Mouse (Mus musculus) right cerebral cortex, adult 2 months (tissue): ENCODE results near the gene Setd5.

ENCODE experiments used
- DNase-seq, 2 experiments: peaks; one replicate each; pipeline ENCODE4 v3.0.0; 2021 to 2022; ENCODE audit warnings: low spot score in 2 of 2

Setd5 gene

DNA sequence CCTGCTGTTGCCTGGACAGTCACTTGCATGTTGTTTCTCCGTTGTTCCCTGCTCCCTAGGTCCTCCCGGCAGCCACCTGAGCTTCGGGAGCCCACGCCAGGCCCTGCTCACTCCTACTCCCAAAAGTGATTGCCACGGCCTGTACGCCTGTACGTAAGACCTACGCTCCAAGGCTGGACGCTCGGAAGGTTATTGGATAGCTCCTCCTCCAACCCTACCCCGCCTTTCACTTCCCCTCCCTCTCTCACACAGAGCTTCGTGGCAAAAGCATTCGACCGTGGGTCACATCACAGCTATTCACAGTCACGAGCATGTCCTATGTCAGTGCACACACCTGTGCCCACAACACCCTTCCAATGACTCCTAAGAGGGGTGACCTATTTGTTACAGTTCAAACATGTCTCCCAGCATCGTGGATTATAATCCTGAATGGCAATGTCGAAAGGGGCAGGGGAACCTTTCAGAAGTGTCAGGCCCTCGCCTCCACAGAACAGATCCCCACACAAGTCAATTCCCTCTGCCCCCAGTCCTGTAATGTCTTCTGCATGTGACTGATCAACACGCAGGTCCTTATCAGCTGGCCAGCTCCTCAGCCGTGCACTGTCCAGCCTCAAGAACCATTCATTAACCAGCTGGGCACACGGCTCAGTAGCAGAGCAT lies 107.8 kb downstream of the Setd5 start:
- DNase-seq = no peak

DNA sequence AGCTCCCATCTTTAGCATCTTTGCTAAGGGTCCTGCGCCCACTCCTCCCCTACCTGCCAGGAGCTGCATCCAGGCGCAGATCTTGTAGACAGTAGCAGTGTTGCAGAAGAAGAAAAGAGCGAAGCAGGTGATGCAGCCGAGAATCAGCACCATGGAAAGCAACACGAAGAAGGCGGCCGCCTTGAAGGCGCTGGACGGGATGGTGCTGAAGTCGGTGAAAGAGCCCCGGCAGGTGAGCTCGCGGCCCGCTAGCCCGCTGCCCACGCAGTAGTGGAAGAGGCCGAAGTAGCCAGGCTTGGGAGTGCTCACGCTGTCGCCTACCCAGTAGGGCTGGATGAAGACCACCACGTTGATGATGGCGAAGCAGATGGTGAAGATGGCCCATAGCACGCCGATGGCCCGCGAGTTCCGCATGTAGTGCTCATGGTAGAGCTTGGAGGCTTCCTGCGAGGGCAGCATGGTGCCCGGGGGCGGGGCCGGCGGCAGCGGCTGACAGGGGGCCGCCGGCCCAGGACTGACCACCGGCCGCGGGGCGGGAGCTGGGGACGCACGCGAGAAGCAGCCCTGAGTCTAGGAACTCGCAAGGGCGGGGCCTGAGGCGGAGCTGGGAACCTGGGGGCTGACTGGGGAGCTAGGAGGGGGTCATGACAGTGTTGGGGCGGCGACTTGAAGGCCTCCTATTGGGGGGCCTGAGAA lies 116.7 kb downstream of the Setd5 start:
- DNase-seq = no peak

DNA sequence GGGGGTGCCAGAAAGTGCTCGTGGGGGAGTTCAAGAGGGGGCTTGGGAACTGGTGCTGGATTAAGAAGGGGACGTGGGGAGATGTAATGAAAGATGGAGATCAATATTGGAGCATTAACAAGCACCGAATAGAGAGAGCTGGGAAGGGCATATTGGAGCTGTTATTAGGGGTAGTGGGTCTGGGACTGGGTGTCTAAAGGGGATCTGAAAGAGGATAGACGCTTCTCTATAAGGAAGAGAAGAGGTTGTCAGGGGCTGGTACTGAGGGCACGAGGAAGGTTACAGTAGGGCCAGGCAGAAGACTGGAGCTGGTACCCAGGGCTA lies 117.3 kb downstream of the Setd5 start:
- no peak for DNase-seq

DNA sequence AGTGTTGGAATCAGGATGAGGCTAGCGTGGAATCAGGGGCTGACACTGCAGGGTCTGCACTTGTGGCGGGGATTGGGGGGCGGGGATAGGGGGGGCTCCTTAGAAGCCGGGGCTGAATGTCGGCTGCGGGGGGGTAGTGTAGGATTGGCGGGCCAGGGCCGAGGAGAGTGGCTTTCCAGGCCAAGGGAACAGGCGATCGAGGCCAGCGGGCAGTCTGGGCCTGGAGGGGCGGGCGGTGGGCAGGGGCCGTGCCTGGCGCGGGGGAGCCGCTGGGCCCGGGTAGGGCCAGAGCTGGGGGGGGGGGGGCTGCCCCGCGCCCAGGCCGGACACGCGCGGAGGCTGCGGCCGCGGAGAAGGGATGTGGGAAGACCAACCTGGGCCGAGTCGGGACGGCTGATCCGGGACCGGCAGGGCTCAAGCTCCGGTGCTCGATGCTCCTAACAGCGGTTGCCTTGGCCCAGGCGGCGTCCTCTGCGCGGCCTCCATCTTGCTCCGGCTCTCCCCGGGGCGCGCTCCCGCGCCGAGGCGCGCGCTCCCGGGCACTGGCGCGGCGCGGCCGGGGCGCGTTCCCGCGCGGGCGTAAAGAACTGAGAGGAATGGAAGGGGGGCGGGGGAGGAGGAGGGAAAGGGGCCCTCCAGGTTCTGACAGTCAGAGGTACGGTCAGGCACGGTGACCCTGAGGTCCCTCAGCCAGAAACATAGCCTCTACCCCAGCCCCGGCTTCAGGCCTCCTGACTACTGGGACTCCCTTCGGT lies 117.9 kb downstream of the Setd5 start, which contains the start of gene Lhfpl4:
Gene Lhfpl4 (minus strand): TSS at position 544 of the 755 bp plus-strand sequence.
- peak; percentile 55 to 67 for DNase-seq

DNA sequence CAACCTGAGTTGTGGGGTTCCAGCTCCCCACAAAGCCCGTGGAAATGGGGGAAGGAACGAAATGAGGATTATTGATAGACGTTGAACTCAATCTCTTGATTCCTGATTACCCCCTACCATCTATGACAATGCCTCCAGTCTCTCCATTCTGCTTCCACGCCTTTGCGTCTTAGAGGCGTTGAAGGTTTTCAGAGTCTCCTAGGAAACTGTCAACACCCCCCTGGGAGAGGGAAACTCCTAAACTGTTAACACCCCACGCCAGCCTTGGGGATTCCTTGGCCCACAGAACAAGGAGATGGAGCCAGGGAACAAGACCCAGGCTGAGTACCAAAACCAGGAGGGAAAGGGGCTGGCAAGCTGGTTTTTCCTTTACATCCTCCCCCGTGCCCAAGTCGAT lies 118.4 kb downstream of the Setd5 start:
- DNase-seq = peak; percentile 32 to 60
